Mouse (Mus musculus) midbrain, embryonic 13.5 days (tissue): Measurements from ENCODE around the gene Rln1. TPM values are rescaled to one million over a fixed set of nuclear protein-coding genes. Genes with fewer than 3 reads are reported as not detected.
A peak's percentile ranks its signal among the peaks of the same experiment; 100 is the strongest.

Source experiments
- ATAC-seq: fragments of 200-750 bp; cut with Nextera tagmentation; 2 replicates; pipeline ENCODE4 v1.8.0; 2017; ENCODE audit warnings: mild to moderate bottlenecking, moderate TSS enrichment, moderate library complexity
- H3K27ac ChIP-seq: fragments of 300-500 bp; sonication (generic); 2 replicates; pipeline ENCODE4 v1.5.1; 2015; ENCODE audit warnings: inconsistent platforms, mild to moderate bottlenecking, moderate library complexity
- H3K27me3 ChIP-seq: fragments of 300-500 bp; sonication (generic); 2 replicates; pipeline ENCODE4 v1.6.1; 2015; ENCODE audit warnings: mild to moderate bottlenecking, inconsistent platforms
- H3K36me3 ChIP-seq: fragments of 300-500 bp; sonication (generic); 2 replicates; pipeline ENCODE4 v1.6.1; 2015; ENCODE audit warnings: mild to moderate bottlenecking, inconsistent platforms
- H3K4me1 ChIP-seq: fragments of 300-500 bp; sonication (generic); replicated peaks from 2 replicates; pipeline ENCODE4 v1.6.1; 2015; ENCODE audit warnings: inconsistent platforms
- H3K4me2 ChIP-seq: fragments of 300-500 bp; sonication (generic); replicated peaks from 2 replicates; pipeline ENCODE4 v1.6.1; 2015; ENCODE audit warnings: moderate library complexity, mild to moderate bottlenecking, inconsistent platforms
- H3K4me3 ChIP-seq: fragments of 300-500 bp; sonication (generic); replicated peaks from 2 replicates; pipeline ENCODE4 v1.5.1; 2015; ENCODE audit warnings: mild to moderate bottlenecking, inconsistent platforms
- H3K9ac ChIP-seq: fragments of 300-500 bp; sonication (generic); replicated peaks from 2 replicates; pipeline ENCODE4 v1.6.1; 2015; ENCODE audit warnings: mild to moderate bottlenecking, inconsistent platforms
- H3K9me3 ChIP-seq: fragments of 300-500 bp; sonication (generic); 2 replicates; pipeline ENCODE4 v1.6.1; 2016; ENCODE audit warnings: mild to moderate bottlenecking, inconsistent platforms
- WGBS: fragments of 180-500 bp; shearing (Covaris S2); methylation state at CpG from one replicate; pipeline ENCODE4 v1.1.7; 2015; 5-methylcytosine and 5-hydroxymethylcytosine counted together
- polyA plus RNA-seq: library from polyadenylated mRNA; unstranded; fragments of >200 nt; fragmentation: Nextera tagmentation; extraction: Ambion mirVana; gene quantifications from 2 replicates; pipeline ENCODE4 v1.2.1, GENCODE M21; 2015

The Rln1 gene
- polyA plus RNA-seq, result 0.58 and 1.0 TPM in 2 replicates

DNA sequence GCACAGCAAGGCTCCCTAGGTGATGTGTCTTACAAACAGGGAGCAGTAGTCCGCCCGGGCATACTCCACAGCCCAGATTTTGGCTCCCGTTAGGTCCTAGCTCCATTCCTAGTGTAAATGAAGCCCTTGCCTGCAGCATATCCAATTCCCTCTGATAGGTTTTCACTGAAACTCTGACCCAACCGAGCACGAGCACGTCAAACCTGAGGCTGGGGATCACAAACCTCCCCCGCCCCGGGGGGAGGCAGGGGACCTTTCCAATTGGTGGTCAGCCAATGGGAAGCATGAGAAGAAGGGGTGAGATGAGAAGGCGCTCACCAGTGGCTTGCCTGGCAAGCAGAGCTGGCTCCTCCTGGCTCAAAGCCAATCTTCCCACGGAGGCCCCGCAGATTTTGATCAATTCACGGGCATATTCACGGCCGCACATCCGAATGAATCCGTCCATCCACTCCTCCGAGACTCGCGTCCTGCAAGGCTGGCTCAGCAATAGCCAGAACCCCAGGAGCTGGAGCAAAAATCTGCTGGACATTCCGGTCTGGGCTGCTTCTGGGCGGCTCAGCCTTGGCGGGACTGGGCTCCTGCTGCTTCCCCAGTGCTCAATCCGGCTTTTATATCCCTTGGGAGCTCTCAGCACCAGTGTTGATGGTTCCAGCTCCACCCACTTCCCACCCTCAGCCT, at the start of gene Rln1:
Gene Rln1, minus strand, starts transcription at position 603 of the 678 bp plus-strand sequence.
- peak; percentile 86 for ATAC-seq
- Histone ChIP-seq H3K36me3 (no peaks in the 10 kb centered on the region), H3K4me2 (peak within 1 kb of the TSS; percentile 67), H3K9ac (peak within 1 kb of the TSS; percentile 71), H3K27ac (no peak within 1 kb of the TSS), H3K4me3 (peak within 1 kb of the TSS; percentile 43), H3K27me3 (peaks cover 7% of the 10 kb centered on the region; the same call in 1 of the 2 replicates), H3K9me3 (no peaks in the 10 kb centered on the region), H3K4me1 (peaks cover 10% of the 10 kb centered on the region)
- WGBS, result 2% methylated on average over 23 of the region's 23 CpGs

DNA sequence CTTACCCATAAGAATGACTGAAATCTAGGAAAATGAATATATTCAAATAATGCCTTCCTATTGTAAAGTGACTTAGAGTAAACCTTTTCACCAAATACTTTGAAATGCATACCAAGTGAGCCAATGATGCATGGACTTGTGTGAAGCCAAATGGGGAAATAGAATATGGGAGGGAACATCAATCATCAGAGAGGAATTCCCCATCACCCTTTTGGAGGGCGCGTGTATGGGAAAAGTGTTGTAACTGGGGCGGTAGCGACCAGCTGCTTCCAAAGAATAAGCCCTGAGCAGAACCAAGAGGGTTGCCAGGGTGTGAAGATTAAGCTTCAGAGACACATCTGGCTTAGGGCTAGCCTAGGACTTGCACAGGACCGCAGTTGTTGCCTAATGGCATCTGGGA, 48.9 kb upstream of the Rln1 start:
- no peak overlapping the region for H3K27ac ChIP-seq
- no peak overlapping the region for H3K9ac ChIP-seq
- 96% methylated on average over 5 of the region's 5 CpGs for WGBS
- no peaks in the 10 kb centered on the region for H3K27me3 ChIP-seq
- H3K4me2 ChIP-seq, result no peak overlapping the region
- no peak for ATAC-seq
- no peaks in the 10 kb centered on the region for H3K36me3 ChIP-seq
- H3K4me3 ChIP-seq, result no peak overlapping the region
- no peaks in the 10 kb centered on the region for H3K4me1 ChIP-seq
- no peaks in the 10 kb centered on the region for H3K9me3 ChIP-seq

DNA sequence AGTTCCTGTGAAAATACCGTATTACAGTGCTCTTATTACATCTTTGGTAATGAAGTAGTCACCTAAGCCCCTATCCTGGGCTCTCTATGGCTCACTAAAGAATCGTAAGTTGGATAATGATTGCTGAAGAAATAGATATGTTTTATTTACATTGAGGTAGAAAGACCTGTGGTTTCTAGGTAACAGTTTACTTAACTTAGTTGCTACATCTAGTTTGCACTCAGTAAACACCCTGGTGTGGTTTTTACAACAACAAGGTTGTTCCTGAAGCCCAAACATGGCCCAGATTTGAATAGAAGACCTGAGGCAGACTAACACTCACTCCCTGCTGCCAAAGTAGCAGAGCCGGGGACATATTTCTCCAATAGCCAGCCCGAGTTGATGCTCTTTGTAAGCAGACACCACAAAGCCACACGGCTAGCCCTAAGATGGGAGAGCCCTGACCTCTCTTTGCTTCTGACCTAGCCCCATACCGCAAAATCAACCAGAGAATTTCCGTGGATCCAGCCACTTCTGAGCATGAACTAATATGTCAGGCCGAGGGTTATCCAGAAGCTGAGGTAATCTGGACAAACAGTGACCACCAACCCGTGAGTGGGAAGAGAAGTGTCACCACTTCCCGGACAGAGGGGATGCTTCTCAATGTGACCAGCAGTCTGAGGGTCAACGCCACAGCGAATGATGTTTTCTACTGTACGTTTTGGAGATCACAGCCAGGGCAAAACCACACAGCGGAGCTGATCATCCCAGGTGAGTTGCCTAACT, 45.6 kb upstream of the Rln1 start:
- Histone ChIP-seq H3K9me3 (no peaks in the 10 kb centered on the region), H3K27ac (no peak overlapping the region), H3K4me2 (no peak overlapping the region), H3K4me1 (no peaks in the 10 kb centered on the region), H3K36me3 (no peaks in the 10 kb centered on the region), H3K4me3 (no peak overlapping the region), H3K9ac (no peak overlapping the region), H3K27me3 (no peaks in the 10 kb centered on the region)
- ATAC-seq, result no peak
- 91% methylated on average over 14 of the region's 14 CpGs for WGBS

DNA sequence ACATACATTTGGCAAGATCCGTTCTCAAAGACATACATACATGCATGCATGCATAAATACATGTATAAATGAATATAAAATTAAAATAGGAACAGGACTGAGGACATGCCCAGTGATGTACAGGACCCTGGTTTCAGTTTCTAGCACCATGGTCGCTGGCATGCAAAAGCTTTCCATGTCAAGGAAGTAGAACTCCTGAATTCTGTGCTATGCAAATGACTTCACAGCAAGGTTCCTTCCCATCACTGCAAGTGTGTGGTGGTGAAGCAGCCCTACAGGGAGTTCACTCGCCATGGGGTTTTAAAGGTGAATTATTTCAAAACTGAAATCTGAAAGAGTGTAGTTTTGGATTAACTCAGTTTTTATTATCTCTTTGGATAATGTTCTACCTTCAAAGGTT, 41.9 kb upstream of the Rln1 start:
- WGBS, result 76% methylated on average over 3 of the region's 3 CpGs
- no peaks in the 10 kb centered on the region for H3K27me3 ChIP-seq
- no peak overlapping the region for H3K27ac ChIP-seq
- H3K9ac ChIP-seq, result no peak overlapping the region
- H3K4me3 ChIP-seq, result no peak overlapping the region
- H3K4me1 ChIP-seq, result 0 out of 2 replicates have a peak, but pooled peaks cover 3% of the 10 kb centered on the region
- H3K9me3 ChIP-seq, result no peaks in the 10 kb centered on the region
- no peak for ATAC-seq
- no peaks in the 10 kb centered on the region for H3K36me3 ChIP-seq
- no peak overlapping the region for H3K4me2 ChIP-seq

DNA sequence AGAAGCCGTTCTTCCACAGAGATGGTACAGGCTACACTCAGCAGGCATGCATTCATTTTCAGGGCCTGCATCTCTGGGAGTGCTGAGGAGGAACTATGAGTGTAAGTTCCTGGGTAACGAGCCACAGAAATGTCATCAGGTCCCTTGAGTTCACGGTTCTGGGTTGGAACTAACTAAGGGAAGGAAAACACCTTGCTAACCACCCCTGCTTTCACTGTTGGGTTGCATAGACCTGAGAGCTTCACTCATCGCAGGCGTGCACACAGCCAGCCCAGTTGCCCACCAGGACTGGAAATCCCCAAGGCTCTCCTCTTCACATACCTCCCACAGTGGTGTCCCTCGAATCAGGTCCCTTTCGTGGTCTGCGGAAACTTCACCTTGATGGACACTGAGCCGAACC, 40.5 kb upstream of the Rln1 start:
- ATAC-seq, result no peak
- Histone ChIP-seq H3K27ac (no peak overlapping the region), H3K4me3 (no peak overlapping the region), H3K27me3 (no peaks in the 10 kb centered on the region), H3K9ac (no peak overlapping the region), H3K4me1 (0 out of 2 replicates have a peak, but pooled peaks cover 3% of the 10 kb centered on the region), H3K9me3 (no peaks in the 10 kb centered on the region), H3K36me3 (no peaks in the 10 kb centered on the region), H3K4me2 (no peak overlapping the region)
- 92% methylated on average over 9 of the region's 9 CpGs for WGBS

DNA sequence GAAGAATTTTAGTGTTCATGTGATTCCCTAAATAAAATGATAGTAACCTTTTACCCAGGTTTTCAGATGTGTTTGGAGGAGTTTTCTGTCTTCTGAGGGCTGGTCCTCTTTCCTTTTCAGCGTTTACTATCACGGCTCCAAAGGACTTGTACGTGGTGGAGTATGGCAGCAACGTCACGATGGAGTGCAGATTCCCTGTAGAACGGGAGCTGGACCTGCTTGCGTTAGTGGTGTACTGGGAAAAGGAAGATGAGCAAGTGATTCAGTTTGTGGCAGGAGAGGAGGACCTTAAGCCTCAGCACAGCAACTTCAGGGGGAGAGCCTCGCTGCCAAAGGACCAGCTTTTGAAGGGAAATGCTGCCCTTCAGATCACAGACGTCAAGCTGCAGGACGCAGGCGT, 39.0 kb upstream of the Rln1 start:
- no peak for ATAC-seq
- Histone ChIP-seq H3K4me1 (0 out of 2 replicates have a peak, but pooled peaks cover 3% of the 10 kb centered on the region), H3K36me3 (no peaks in the 10 kb centered on the region), H3K27me3 (no peaks in the 10 kb centered on the region), H3K4me3 (peak overlapping the region; percentile 24), H3K4me2 (peak overlapping the region; percentile 47), H3K9ac (no peak overlapping the region), H3K9me3 (no peaks in the 10 kb centered on the region), H3K27ac (no peak overlapping the region)
- WGBS, result 44% methylated on average over 11 of the region's 11 CpGs

DNA sequence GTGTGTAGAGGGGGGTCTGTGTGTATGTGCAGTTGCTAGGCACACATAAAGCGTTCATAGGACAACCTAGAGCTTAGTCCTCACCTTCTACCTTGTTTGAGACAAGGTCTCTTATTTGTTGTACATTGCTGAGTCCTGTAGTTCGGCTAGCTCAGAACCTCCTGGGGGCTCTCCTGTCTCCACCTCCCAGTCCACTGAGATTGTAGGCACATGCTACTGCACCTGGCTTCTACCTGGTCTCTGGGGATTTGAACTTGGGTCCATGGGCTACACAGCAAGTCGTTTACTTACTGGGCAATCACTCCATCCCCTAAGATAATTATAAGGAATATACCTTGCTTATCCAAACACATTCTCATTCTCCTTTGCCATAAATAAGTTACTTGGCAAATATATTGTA, 38.2 kb upstream of the Rln1 start:
- ATAC-seq, result no peak

DNA sequence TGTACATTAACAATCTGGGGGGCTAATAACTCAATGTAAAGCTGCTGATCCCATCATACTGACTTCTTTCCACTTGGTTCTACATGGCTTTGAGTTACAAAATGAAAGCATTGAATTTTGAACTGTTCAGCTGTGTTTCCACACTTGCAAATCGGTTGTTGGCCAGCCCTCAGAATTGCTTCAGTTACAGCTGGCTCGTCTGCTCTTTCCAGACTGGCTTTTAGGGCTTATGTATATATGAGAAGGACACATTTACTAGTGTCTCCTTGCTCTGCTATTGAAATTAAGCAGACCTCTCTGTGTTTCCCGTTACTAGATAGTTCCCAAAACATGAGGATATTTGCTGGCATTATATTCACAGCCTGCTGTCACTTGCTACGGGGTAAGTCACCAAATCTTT, 37.7 kb upstream of the Rln1 start:
- Histone ChIP-seq H3K4me2 (no peak overlapping the region), H3K36me3 (no peaks in the 10 kb centered on the region), H3K4me3 (no peak overlapping the region), H3K9ac (no peak overlapping the region), H3K27me3 (no peaks in the 10 kb centered on the region), H3K9me3 (no peaks in the 10 kb centered on the region), H3K27ac (no peak overlapping the region), H3K4me1 (peaks cover 8% of the 10 kb centered on the region; the same call in 1 of the 2 replicates)
- no peak for ATAC-seq
- 86% methylated on average over 4 of the region's 4 CpGs for WGBS

More for the DNA sequence above, 38.2 kb upstream of the Rln1 start:
- H3K9ac ChIP-seq, result no peak overlapping the region
- H3K4me3 ChIP-seq, result no peak overlapping the region
- no peak overlapping the region for H3K27ac ChIP-seq
- H3K27me3 ChIP-seq, result no peaks in the 10 kb centered on the region
- no peaks in the 10 kb centered on the region for H3K36me3 ChIP-seq
- H3K9me3 ChIP-seq, result no peaks in the 10 kb centered on the region
- H3K4me1 ChIP-seq, result peaks cover 3% of the 10 kb centered on the region; the same call in 1 of the 2 replicates
- 94% methylated on average over 3 of the region's 3 CpGs for WGBS
- no peak overlapping the region for H3K4me2 ChIP-seq

DNA sequence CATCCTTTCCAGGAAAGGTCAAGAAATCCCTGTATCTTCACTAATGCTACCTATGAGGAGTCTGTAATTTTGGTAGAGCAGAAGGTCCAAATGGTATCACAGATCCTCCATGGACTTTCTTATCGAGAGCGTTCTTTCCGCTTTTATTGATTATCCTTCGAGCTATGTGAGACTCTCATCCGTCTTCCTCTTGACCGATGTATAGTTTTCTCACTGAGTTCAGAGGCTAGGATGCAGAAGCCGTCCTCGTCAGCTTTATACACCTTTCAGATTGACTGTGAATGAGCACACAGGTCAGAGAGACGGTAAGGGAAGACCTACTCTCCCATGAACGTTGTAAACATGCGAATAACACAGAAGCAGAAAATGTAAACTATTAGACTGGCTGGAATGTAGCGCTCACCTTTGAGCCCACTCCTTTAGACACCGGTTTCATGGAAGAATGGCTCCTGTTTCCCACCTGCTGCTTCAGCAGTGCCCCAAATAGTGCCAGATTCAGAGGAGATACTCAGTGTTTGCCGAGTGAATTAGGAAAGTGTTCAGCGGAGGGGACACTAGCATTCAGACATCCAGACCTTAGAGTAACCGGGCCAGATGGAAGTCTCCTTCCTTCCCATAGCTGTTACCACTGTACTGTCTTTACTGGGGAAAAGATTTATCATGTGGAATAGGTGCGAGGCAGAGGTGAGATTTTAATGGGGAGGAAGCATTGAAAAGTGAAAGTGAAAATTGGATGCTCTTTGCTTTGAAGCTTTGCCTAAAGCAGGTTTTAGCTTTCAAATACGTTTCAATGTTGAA, 37.0 kb upstream of the Rln1 start:
- Histone ChIP-seq H3K36me3 (no peaks in the 10 kb centered on the region), H3K4me2 (no peak overlapping the region), H3K9me3 (no peaks in the 10 kb centered on the region), H3K27ac (no peak overlapping the region), H3K27me3 (no peaks in the 10 kb centered on the region), H3K4me3 (no peak overlapping the region), H3K4me1 (peaks cover 13% of the 10 kb centered on the region; the same call in 1 of the 2 replicates), H3K9ac (no peak overlapping the region)
- ATAC-seq, result no peak
- 84% methylated on average over 18 of the region's 18 CpGs for WGBS

DNA sequence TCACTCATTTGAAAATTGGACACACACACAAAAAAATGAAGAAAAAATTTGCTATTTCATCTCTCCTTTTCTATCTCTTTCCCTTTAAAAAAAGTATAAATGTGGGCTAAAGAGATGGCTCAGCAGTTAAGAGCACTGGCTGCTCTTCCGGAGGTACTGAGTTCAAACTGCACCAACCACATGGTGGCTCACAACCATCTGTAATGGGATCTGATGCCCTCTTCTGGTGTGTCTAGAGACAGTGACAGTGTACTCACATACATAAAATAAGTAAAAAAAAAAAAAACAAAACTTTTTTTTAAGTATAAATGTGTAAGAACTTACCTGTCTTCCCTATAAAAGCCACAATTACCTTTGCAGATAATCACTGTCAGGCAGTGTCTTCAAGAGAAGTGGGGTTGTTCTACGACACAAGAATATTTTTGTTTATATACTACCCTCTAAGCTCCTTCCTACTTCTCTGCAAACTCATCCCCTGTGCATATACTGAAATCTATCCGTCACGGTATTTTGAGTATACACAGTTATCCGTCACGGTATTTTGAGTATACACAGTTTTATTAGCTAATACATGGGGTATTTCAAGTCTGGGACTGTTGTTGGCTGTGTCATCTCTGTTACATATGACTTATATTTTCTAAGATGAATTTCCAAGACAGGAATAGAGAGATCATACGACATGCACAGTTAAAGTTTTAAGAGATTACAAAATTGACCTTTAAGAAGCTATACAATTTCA, 36.2 kb upstream of the Rln1 start:
- Histone ChIP-seq H3K36me3 (no peaks in the 10 kb centered on the region), H3K9me3 (no peaks in the 10 kb centered on the region), H3K27me3 (peaks cover 5% of the 10 kb centered on the region; the same call in 1 of the 2 replicates), H3K27ac (no peak overlapping the region), H3K4me1 (peaks cover 13% of the 10 kb centered on the region; the same call in 1 of the 2 replicates), H3K9ac (no peak overlapping the region), H3K4me3 (no peak overlapping the region), H3K4me2 (no peak overlapping the region)
- ATAC-seq, result no peak
- WGBS, result 94% methylated on average over 7 of the region's 7 CpGs

DNA sequence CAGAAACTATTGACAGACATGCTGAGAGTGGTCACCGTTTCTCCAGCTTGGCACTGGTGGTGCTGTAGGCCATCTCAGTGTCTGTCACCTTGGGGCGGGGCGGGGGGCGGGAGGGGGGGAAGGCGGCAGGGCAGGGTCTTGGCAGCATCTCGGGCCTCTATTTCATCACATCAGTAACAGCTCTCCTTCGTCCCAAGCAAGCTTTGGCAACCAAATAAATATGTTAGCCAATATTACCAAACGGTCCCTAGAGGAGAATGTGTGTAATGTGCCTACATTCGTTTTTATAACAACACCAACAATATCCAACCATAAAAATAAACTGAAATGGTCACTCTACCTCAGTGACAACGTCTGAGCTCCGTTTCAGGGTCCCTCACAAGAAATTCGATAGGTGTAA, 35.6 kb upstream of the Rln1 start:
- H3K9ac ChIP-seq, result no peak overlapping the region
- H3K4me3 ChIP-seq, result no peak overlapping the region
- H3K9me3 ChIP-seq, result no peaks in the 10 kb centered on the region
- no peak overlapping the region for H3K27ac ChIP-seq
- H3K4me2 ChIP-seq, result no peak overlapping the region
- H3K4me1 ChIP-seq, result peaks cover 13% of the 10 kb centered on the region; the same call in 1 of the 2 replicates
- 79% methylated on average over 12 of the region's 12 CpGs for WGBS
- H3K36me3 ChIP-seq, result no peaks in the 10 kb centered on the region
- ATAC-seq, result no peak
- peaks cover 5% of the 10 kb centered on the region; the same call in 1 of the 2 replicates for H3K27me3 ChIP-seq
